Mouse (Mus musculus) CH12.LX (cell line): ENCODE results near the gene Tmcc1. TPM values are rescaled to one million over a fixed set of nuclear protein-coding genes. Genes with fewer than 3 reads are reported as not detected.

Experiments used
- DNase-seq: peaks from one replicate; pipeline ENCODE4 v3.0.0-alpha.2; 2013; ENCODE audit errors: extremely low read depth
- H3K27ac ChIP-seq: 2 replicates; pipeline ENCODE4 v1.5.1; 2012; ENCODE audit warnings: low read depth, mild to moderate bottlenecking, control low read depth, moderate library complexity; ENCODE audit not compliant: insufficient read depth
- H3K27me3 ChIP-seq: replicated peaks from 2 replicates; pipeline ENCODE3; 2012; ENCODE audit warnings: inconsistent platforms
- H3K36me3 ChIP-seq, 2 experiments: replicated peaks in 1 of 2; 2 replicates each; pipeline versions ENCODE3 to v1.6.1; 2012; ENCODE audit warnings: inconsistent platforms in 1 of 2, low read length in 1 of 2, mild to moderate bottlenecking in 1 of 2, mixed read lengths in 1 of 2, moderate library complexity in 1 of 2; ENCODE audit not compliant: control insufficient read depth in 1 of 2, insufficient read depth in 1 of 2
- H3K4me1 ChIP-seq, 2 experiments: 2 replicates each; pipeline ENCODE4 v1.6.1; 2012; ENCODE audit warnings: inconsistent platforms in 1 of 2, moderate library complexity in 1 of 2; ENCODE audit not compliant: insufficient read depth in 2 of 2, control insufficient read depth in 1 of 2
- H3K4me2 ChIP-seq: 2 replicates; pipeline ENCODE4 v1.6.1; 2012; ENCODE audit warnings: low read depth, mild to moderate bottlenecking, control low read depth; ENCODE audit not compliant: poor library complexity, insufficient read depth, severe bottlenecking
- H3K4me3 ChIP-seq, 3 experiments: fragments of 150-350 bp in 1 of 3; sonication (generic) in 1 of 3; replicated peaks in 1 of 3; 2 replicates each; pipeline versions ENCODE3 to v1.5.1; 2011 to 2012; ENCODE audit warnings: low read depth in 2 of 3, low read length in 2 of 3, mild to moderate bottlenecking in 2 of 3, moderate library complexity in 2 of 3, control low read depth in 1 of 3, improper control_type of control experiment in 1 of 3, inconsistent platforms in 1 of 3, mixed read lengths in 1 of 3; ENCODE audit not compliant: poor library complexity in 1 of 3
- H3K79me2 ChIP-seq: replicated peaks from 2 replicates; pipeline ENCODE4 v1.6.1; 2012; ENCODE audit warnings: mild to moderate bottlenecking, moderate library complexity; ENCODE audit not compliant: control insufficient read depth, poor library complexity, insufficient read depth, severe bottlenecking; ENCODE audit errors: extremely low read depth
- H3K9ac ChIP-seq: 2 replicates; pipeline ENCODE4 v1.6.1; 2012; ENCODE audit warnings: low read depth, mild to moderate bottlenecking, control low read depth, moderate library complexity; ENCODE audit not compliant: insufficient read depth
- H3K9me3 ChIP-seq: replicated peaks from 2 replicates; pipeline ENCODE3; 2012; ENCODE audit warnings: low read length, inconsistent platforms, mixed read lengths
- BHLHE40 ChIP-seq: IDR thresholded peaks from 2 replicates; pipeline ENCODE4 v1.6.1; 2011; ENCODE audit warnings: mild to moderate bottlenecking, low read depth, low read length, improper control_type of control experiment
- CHD2 ChIP-seq: IDR thresholded peaks from 2 replicates; pipeline ENCODE4 v1.6.1; 2011; ENCODE audit warnings: low read length, improper control_type of control experiment
- E2F4 ChIP-seq: IDR thresholded peaks from 2 replicates; pipeline ENCODE4 v1.6.1; 2011; ENCODE audit warnings: low read depth, low read length, improper control_type of control experiment; ENCODE audit not compliant: insufficient replicate concordance
- ELF1 ChIP-seq: IDR thresholded peaks from 2 replicates; pipeline ENCODE4 v1.6.1; 2014; ENCODE audit warnings: low read depth, mild to moderate bottlenecking, inconsistent platforms, low read length, improper control_type of control experiment
- EP300 ChIP-seq: IDR thresholded peaks from 2 replicates; pipeline ENCODE4 v1.6.1; 2011; ENCODE audit warnings: low read length, improper control_type of control experiment
- GABPA ChIP-seq: IDR thresholded peaks from 2 replicates; pipeline ENCODE4 v1.6.1; 2012; ENCODE audit warnings: low read depth, low read length, improper control_type of control experiment, inconsistent platforms; ENCODE audit not compliant: insufficient replicate concordance
- HCFC1 ChIP-seq: IDR thresholded peaks from 2 replicates; pipeline ENCODE4 v1.6.1; 2012; ENCODE audit warnings: low read depth, mild to moderate bottlenecking, inconsistent platforms, low read length, improper control_type of control experiment
- IRF4 ChIP-seq: IDR thresholded peaks from 2 replicates; pipeline ENCODE4 v1.6.1; 2014; ENCODE audit warnings: low read depth, mild to moderate bottlenecking, inconsistent platforms, low read length, improper control_type of control experiment
- MEF2A ChIP-seq: IDR thresholded peaks from 2 replicates; pipeline ENCODE4 v1.6.1; 2014; ENCODE audit warnings: low read depth, mild to moderate bottlenecking, inconsistent platforms, low read length, improper control_type of control experiment, borderline replicate concordance
- MXI1 ChIP-seq: IDR thresholded peaks from 2 replicates; pipeline ENCODE4 v1.6.1; 2011; ENCODE audit warnings: mild to moderate bottlenecking, low read depth, low read length, improper control_type of control experiment
- NRF1 ChIP-seq: IDR thresholded peaks from 2 replicates; pipeline ENCODE4 v1.6.1; 2014; ENCODE audit warnings: low read depth, mild to moderate bottlenecking, inconsistent platforms, low read length, improper control_type of control experiment, moderate library complexity
- PAX5 ChIP-seq: IDR thresholded peaks from 2 replicates; pipeline ENCODE4 v1.6.1; 2012; ENCODE audit warnings: low read length, inconsistent platforms, mixed read lengths
- POLR2A ChIP-seq: IDR thresholded peaks from 2 replicates; pipeline ENCODE4 v1.6.1; 2011; ENCODE audit warnings: low read depth, mild to moderate bottlenecking, improper control_type of control experiment, low read length
- POLR2AphosphoS2 ChIP-seq: IDR thresholded peaks from 2 replicates; pipeline ENCODE4 v1.6.1; 2011; ENCODE audit warnings: low read depth, low read length, improper control_type of control experiment
- RAD21 ChIP-seq: IDR thresholded peaks from 2 replicates; pipeline ENCODE4 v1.6.1; 2011; ENCODE audit warnings: low read depth, mild to moderate bottlenecking, low read length, improper control_type of control experiment, moderate library complexity
- RCOR1 ChIP-seq: conservative IDR thresholded peaks from 2 replicates; pipeline ENCODE4 v1.6.1; 2012; ENCODE audit warnings: low read depth, mild to moderate bottlenecking, inconsistent platforms, low read length, improper control_type of control experiment
- SMC3 ChIP-seq: IDR thresholded peaks from 2 replicates; pipeline ENCODE4 v1.6.1; 2011; ENCODE audit warnings: low read depth, low read length, improper control_type of control experiment
- TBP ChIP-seq: conservative IDR thresholded peaks from 2 replicates; pipeline ENCODE4 v1.6.1; 2011; ENCODE audit warnings: low read depth, low read length, improper control_type of control experiment
- TCF12 ChIP-seq: IDR thresholded peaks from 2 replicates; pipeline ENCODE4 v1.6.1; 2014; ENCODE audit warnings: low read depth, mild to moderate bottlenecking, inconsistent platforms, low read length, improper control_type of control experiment
- UBTF ChIP-seq: IDR thresholded peaks from 2 replicates; pipeline ENCODE4 v1.6.1; 2012; ENCODE audit warnings: low read depth, mild to moderate bottlenecking, inconsistent platforms, low read length, improper control_type of control experiment, moderate library complexity
- USF1 ChIP-seq: IDR thresholded peaks from 2 replicates; pipeline ENCODE4 v1.6.1; 2014; ENCODE audit warnings: low read depth, mild to moderate bottlenecking, inconsistent platforms, low read length, improper control_type of control experiment
- USF2 ChIP-seq: conservative IDR thresholded peaks from 2 replicates; pipeline ENCODE4 v1.6.1; 2011; ENCODE audit warnings: low read depth, low read length, improper control_type of control experiment
- ZC3H11A ChIP-seq: IDR thresholded peaks from 2 replicates; pipeline ENCODE4 v1.6.1; 2012; ENCODE audit warnings: low read depth, mild to moderate bottlenecking, inconsistent platforms, low read length, improper control_type of control experiment
- ZNF384 ChIP-seq: IDR thresholded peaks from 2 replicates; pipeline ENCODE4 v1.6.1; 2012; ENCODE audit warnings: low read depth, low read length, improper control_type of control experiment, inconsistent platforms
- dilution Hi-C: fragments of 300-500 bp; cut with MboI; formaldehyde crosslinking; loops from 2 replicates; pipeline ENCODE4 v1.14.3; 2020; ENCODE audit warnings: low sequenced_read_pairs; ENCODE audit not compliant: extremely low pct_unique_long_range_greater_than_20kb, extremely low pct_ligation_motif_present
- in situ Hi-C: fragments of 300-500 bp; cut with MboI; formaldehyde crosslinking; loops from 3 replicates; pipeline ENCODE4 v1.14.3; 2019; ENCODE audit warnings: low sequenced_read_pairs, low pct_ligation_motif_present, low pct_unique_long_range_greater_than_20kb, mixed read lengths
- polyA plus RNA-seq: library from polyadenylated mRNA; unstranded; fragments of >175 nt; gene quantifications from 2 replicates; pipeline ENCODE4 v1.2.1, GENCODE M21; 2012; ENCODE audit warnings: low read depth; ENCODE audit not compliant: insufficient read length
- total RNA-seq, 2 experiments: library from RNA; depleted of rRNA; stranded (reverse); fragments of 300-350 nt in 1 of 2; fragments of >200 nt in 1 of 2; gene quantifications; 2 replicates each; pipeline ENCODE4 v1.2.3; 2012 to 2014

The Tmcc1 gene
- total and polyA plus RNA-seq, 3 experiments, result 3.6 to 60.8 (median 3.7) TPM

GRCm38 (mm10) chr6:116072221-116072745, 121.0 kb downstream of the Tmcc1 start:
- DNase-seq, result no peak
- Histone ChIP-seq H3K27ac (no peak overlapping the region), H3K79me2 (no peaks in the 10 kb centered on the region), H3K9ac (no peak overlapping the region), H3K27me3 (no peaks in the 10 kb centered on the region), H3K4me3 (no peak overlapping the region), H3K4me1 (no peaks in the 10 kb centered on the region), H3K36me3 (no peaks in the 10 kb centered on the region), H3K4me2 (no peak overlapping the region), H3K9me3 (no peaks in the 10 kb centered on the region)
- TF ChIP-seq CHD2 (no peak), UBTF (no peak), NRF1 (no peak), MXI1 (no peak), HCFC1 (no peak), POLR2A (no peak), ELF1 (no peak), GABPA (no peak), EP300 (no peak), MEF2A (no peak), POLR2AphosphoS2 (no peak), ZC3H11A (no peak), SMC3 (no peak), PAX5 (no peak), ZNF384 (no peak), E2F4 (no peak)
- in situ Hi-C loops (no loop called here), dilution Hi-C loops (no loop called here)

DNA sequence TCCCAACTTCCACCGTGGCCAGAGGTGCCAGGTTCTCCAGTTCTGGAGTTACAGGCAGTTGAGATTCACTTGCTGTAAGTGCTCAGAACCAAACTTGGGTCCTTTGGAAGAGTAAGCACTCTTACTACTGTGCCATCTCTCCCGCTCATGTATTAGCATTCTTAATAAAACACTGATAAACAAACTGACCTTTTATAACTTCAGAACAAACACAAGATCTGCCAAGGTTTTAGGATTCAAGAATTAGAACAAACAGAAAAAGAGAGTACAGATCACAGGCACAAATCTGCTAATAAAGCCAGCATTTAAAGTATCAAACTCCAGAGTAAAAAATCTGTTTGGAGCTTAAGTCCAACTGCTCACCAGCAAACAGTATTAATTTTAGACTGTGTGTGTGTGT, 121.5 kb downstream of the Tmcc1 start:
- TF ChIP-seq NRF1 (no peak), BHLHE40 (no peak), UBTF (no peak), POLR2AphosphoS2 (no peak), TBP (no peak), IRF4 (no peak), USF1 (no peak), TCF12 (no peak), RCOR1 (no peak), RAD21 (no peak), USF2 (no peak)
- DNase-seq, result no peak
- no peaks in the 10 kb centered on the region for H3K36me3 ChIP-seq
- no peak overlapping the region for H3K4me3 ChIP-seq
- no peak overlapping the region for H3K27ac ChIP-seq
- no peak overlapping the region for H3K9ac ChIP-seq
- no peak overlapping the region for H3K4me2 ChIP-seq
- in situ Hi-C loops, result no loop called here
- H3K9me3 ChIP-seq, result no peaks in the 10 kb centered on the region
- dilution Hi-C loops, result no loop called here
- H3K79me2 ChIP-seq, result no peaks in the 10 kb centered on the region
- no peaks in the 10 kb centered on the region for H3K27me3 ChIP-seq
- no peaks in the 10 kb centered on the region for H3K4me1 ChIP-seq
